Mouse (Mus musculus) embryonic facial prominence, embryonic 15.5 days (tissue): ENCODE measurements around the gene Ptprn2. TPM values are rescaled to one million over a fixed set of nuclear protein-coding genes. Genes with fewer than 3 reads are reported as not detected.

ENCODE experiments used
- ATAC-seq: fragments of 200-750 bp; cut with Nextera tagmentation; 2 replicates; pipeline ENCODE4 v1.8.0; 2017; ENCODE audit warnings: low read depth, moderate TSS enrichment; ENCODE audit not compliant: insufficient number of reproducible peaks, low FRiP score, low TSS enrichment
- H3K27ac ChIP-seq: fragments of 300-500 bp; sonication (generic); replicated peaks from 2 replicates; pipeline ENCODE4 v1.5.1; 2015; ENCODE audit warnings: mild to moderate bottlenecking, inconsistent platforms
- H3K27me3 ChIP-seq: fragments of 300-500 bp; sonication (generic); 2 replicates; pipeline ENCODE4 v1.6.1; 2015; ENCODE audit warnings: inconsistent platforms
- H3K36me3 ChIP-seq: fragments of 300-500 bp; sonication (generic); 2 replicates; pipeline ENCODE4 v1.6.1; 2015; ENCODE audit warnings: mild to moderate bottlenecking, inconsistent platforms
- H3K4me1 ChIP-seq: fragments of 300-500 bp; sonication (generic); 2 replicates; pipeline ENCODE4 v1.6.1; 2015; ENCODE audit warnings: inconsistent platforms
- H3K4me2 ChIP-seq: fragments of 300-500 bp; sonication (generic); replicated peaks from 2 replicates; pipeline ENCODE4 v1.6.1; 2015; ENCODE audit warnings: mild to moderate bottlenecking, inconsistent platforms
- H3K4me3 ChIP-seq: fragments of 300-500 bp; sonication (generic); replicated peaks from 2 replicates; pipeline ENCODE4 v1.5.1; 2015; ENCODE audit warnings: mild to moderate bottlenecking, inconsistent platforms
- H3K9ac ChIP-seq: fragments of 300-500 bp; sonication (generic); 2 replicates; pipeline ENCODE4 v1.6.1; 2015; ENCODE audit warnings: inconsistent platforms
- H3K9me3 ChIP-seq: fragments of 300-500 bp; sonication (generic); replicated peaks from 2 replicates; pipeline ENCODE4 v1.6.1; 2016; ENCODE audit warnings: inconsistent platforms
- WGBS: fragments of 180-500 bp; shearing (Covaris S2); methylation state at CpG from one replicate; pipeline ENCODE4 v1.1.7; 2015; 5-methylcytosine and 5-hydroxymethylcytosine counted together
- polyA plus RNA-seq: library from polyadenylated mRNA; unstranded; fragments of >200 nt; fragmentation: Nextera tagmentation; extraction: Ambion mirVana; gene quantifications from 2 replicates; pipeline ENCODE4 v1.2.1, GENCODE M21; 2015

Gene Ptprn2
- polyA plus RNA-seq, 1 experiment from 2014 or later: 0.12 TPM

DNA sequence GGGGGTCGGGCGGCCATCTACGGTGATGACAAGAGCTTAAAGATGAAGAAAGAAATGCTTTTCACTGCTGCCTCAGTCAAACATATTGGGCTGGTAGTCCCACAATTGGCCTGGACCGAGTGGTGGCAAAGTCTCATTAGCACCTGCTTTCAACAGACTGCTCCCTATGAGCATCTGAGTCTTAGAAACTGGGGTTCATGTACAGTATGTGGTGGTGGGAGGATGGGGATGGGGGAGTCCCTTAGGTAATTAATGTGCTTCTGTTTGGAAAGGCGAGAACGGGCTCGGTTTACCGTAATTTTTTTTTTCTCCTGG, 667.6 kb downstream of the Ptprn2 start:
- H3K27me3 ChIP-seq: peaks cover 85% of the 10 kb centered on the region
- H3K4me3 ChIP-seq: peak overlapping the region; percentile 54
- no peaks in the 10 kb centered on the region for H3K9me3 ChIP-seq
- peak overlapping the region; percentile 92 for H3K4me2 ChIP-seq
- under 1% methylated on average over 8 of the region's 8 CpGs for WGBS
- H3K27ac ChIP-seq: no peak overlapping the region
- no peak overlapping the region for H3K9ac ChIP-seq
- no peaks in the 10 kb centered on the region for H3K36me3 ChIP-seq
- peaks cover 36% of the 10 kb centered on the region for H3K4me1 ChIP-seq
- ATAC-seq: no peak; the same call in 1 of the 2 replicates

DNA sequence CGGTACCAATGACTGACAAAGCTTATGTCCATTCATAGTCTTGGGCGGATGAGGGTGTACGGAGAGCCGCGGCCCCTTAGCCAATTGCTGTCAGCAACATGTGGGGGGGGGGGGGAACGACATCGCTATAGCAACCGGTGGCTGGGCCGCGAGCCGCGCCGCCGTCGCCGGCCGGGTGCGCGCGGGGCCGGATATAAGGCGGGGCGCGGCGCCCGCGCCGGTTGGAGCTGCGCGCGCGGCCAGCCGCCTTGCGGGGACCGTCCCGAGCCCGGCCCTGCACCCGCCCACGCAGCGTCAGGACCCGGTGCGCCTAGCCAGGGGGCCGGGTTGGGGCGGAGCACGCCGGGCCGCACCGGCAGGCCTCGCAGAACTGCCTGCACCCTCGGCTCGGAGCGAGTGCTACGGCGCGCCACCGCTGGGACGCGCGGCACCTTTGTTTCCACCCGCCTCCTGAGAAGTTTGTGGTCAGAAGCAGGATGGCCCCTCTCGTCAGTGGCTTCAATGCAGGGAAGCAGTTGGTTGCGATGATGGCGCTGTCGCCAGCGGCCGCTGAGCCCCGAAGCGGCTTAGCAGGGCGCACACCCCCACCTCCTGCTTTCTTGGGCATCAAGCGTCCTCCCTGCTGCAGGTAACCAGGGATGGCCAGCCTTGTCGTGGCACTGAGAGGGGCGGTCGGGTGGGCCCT, 668.3 kb downstream of the Ptprn2 start:
- H3K27ac ChIP-seq: no peak overlapping the region
- under 1% methylated on average over 73 of the region's 73 CpGs for WGBS
- peaks cover 89% of the 10 kb centered on the region for H3K27me3 ChIP-seq
- H3K4me3 ChIP-seq: peak overlapping the region; percentile 54
- H3K9ac ChIP-seq: no peak overlapping the region
- peak; percentile 66 for ATAC-seq
- no peaks in the 10 kb centered on the region for H3K36me3 ChIP-seq
- H3K4me1 ChIP-seq: peaks cover 36% of the 10 kb centered on the region
- no peaks in the 10 kb centered on the region for H3K9me3 ChIP-seq
- H3K4me2 ChIP-seq: peak overlapping the region; percentile 92

DNA sequence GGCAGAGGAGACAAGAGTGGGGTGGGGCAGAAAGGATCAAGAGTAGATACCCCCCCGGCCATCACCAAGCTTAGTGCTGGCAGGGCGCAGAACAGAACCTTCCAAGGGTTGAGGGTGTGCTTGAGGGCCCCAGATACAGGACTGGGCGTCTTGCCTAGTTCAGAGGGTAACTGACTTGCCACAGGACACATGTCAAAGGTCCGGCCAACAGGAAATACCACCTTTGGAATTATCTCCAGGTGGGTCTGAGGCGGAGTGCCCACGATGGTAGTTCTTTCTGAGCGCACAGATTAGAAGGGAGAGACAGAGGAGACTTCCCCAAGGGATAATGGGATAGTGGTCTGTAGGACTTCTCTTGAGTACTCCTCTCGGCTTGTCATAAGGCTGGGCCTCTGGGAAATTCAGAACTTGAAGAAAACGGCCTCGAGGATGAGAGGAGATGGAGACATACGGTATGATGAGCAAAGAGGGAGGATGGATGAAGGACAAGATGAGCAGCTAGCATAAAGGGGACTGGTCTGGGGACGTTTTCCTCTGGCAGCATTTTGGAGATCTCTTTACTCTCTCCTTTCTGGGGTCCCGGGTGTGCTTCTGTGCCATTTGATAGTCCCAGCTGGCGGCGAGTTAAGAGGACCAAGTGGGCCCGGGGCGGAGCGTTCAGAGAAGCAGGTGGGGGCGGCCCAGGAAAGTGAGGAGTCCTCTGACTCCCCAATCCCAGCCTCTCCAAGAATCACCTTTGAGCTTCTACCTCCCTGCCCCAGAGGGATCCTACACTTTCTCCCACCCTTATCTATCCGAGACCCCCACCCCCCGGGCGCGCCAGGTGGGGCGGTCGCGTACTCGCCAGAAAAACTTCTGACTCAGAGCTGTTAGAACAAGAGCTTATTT, 669.1 kb downstream of the Ptprn2 start:
- Histone ChIP-seq H3K4me1 (peaks cover 37% of the 10 kb centered on the region), H3K4me3 (peak overlapping the region; percentile 54), H3K9ac (no peak overlapping the region), H3K9me3 (no peaks in the 10 kb centered on the region), H3K4me2 (peak overlapping the region; percentile 92), H3K27me3 (peaks cover 93% of the 10 kb centered on the region), H3K27ac (no peak overlapping the region), H3K36me3 (no peaks in the 10 kb centered on the region)
- WGBS: 2% methylated on average over 27 of the region's 27 CpGs
- no peak for ATAC-seq

DNA sequence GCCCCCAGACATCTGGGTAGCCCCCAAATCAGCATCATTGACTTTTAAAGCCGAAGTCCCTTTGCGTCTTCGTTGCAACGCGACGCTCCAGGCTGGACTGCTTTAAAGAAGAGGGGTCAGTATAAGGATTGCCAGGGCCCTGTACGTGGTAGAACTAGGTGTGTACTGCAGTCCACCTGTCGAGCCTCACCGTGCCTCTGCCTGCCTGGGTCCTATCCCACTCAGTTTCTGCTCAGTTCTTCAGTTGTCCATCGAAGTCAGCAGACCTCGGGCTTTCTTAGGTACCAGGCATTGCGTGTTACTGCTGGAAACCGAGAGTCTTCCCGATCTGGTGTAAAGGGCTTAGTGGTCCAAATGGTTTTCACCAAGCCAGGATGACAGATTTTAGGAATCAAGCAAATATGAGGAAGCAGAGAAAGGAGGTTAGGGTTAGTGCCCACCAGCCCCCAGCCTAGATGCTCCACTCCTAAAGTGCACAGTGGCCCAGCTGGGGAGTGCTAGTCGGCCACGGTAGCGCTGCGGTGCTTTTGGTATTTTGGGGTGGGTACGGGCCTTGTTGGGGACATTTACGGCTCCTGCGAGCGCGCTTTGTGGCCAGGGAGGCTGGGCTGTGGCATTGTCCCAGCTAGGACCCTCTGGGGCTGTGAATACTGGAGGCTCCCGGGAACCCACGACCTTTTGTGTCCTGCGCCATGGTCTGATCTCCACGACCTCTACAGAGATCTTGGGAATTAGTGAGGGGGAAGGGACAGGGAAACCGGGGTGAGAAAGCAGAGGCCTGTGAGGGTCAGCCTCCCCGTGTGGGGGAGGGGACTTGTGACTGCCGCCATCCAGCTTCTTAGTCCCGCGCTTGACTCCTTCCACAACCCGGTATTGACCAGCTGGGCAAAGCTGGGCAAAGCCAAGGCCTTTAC, 670.0 kb downstream of the Ptprn2 start:
- no peak overlapping the region for H3K9ac ChIP-seq
- H3K36me3 ChIP-seq: no peaks in the 10 kb centered on the region
- H3K9me3 ChIP-seq: no peaks in the 10 kb centered on the region
- H3K27me3 ChIP-seq: peaks cover 96% of the 10 kb centered on the region
- 5% methylated on average over 33 of the region's 33 CpGs for WGBS
- no peak overlapping the region for H3K4me2 ChIP-seq
- peak overlapping the region; percentile 54; the same call in 1 of the 2 replicates for H3K4me3 ChIP-seq
- ATAC-seq: no peak
- peaks cover 46% of the 10 kb centered on the region for H3K4me1 ChIP-seq
- H3K27ac ChIP-seq: no peak overlapping the region

DNA sequence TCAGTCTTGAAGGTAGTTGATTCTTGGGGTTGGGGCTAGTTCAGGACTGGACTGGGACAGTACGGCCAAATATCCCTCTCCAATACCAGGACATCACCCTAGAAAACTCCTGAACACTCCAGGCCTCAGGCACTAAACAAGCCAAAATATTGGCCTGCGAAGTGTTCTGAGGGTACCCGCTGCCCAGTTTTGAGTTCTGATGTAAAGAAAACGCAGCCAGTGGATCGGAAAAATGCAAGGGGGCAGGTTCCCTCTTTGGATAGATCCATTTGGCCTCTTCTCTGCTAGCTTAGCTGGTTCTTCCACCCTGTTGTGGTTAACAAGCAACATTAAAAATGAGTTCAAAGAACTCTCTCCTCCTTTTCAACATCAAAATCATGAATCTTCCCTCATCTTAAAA, 670.7 kb downstream of the Ptprn2 start:
- Histone ChIP-seq H3K4me2 (no peak overlapping the region), H3K27ac (no peak overlapping the region), H3K9me3 (no peaks in the 10 kb centered on the region), H3K36me3 (no peaks in the 10 kb centered on the region), H3K4me3 (no peak overlapping the region), H3K4me1 (peaks cover 45% of the 10 kb centered on the region), H3K27me3 (peaks cover 96% of the 10 kb centered on the region), H3K9ac (no peak overlapping the region)
- 39% methylated on average over 5 of the region's 5 CpGs for WGBS
- no peak for ATAC-seq

DNA sequence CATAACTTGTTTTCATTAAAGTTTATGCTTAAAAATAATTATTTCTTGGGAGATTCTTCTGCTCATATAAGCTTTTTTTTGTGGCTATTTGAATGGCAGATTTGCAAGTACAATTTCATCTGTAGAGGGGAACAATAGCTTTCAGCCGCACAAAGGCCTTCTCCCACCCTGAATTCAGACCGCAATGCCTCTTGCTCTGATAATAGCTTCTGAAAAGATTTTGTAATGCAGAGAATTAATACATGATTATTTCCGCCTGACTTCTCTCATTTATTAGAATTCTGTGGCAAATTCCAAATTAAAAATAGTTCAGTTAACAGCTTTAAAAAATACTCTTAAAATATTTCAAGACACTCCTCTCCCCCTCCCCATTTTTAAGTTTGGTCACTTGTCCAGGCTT, 671.3 kb downstream of the Ptprn2 start:
- Histone ChIP-seq H3K27ac (no peak overlapping the region), H3K36me3 (no peaks in the 10 kb centered on the region), H3K4me1 (peaks cover 44% of the 10 kb centered on the region), H3K4me2 (no peak overlapping the region), H3K27me3 (peaks cover 96% of the 10 kb centered on the region), H3K9me3 (no peaks in the 10 kb centered on the region), H3K4me3 (no peak overlapping the region), H3K9ac (no peak overlapping the region)
- ATAC-seq: no peak
- WGBS: 73% methylated on average over 3 of the region's 3 CpGs

DNA sequence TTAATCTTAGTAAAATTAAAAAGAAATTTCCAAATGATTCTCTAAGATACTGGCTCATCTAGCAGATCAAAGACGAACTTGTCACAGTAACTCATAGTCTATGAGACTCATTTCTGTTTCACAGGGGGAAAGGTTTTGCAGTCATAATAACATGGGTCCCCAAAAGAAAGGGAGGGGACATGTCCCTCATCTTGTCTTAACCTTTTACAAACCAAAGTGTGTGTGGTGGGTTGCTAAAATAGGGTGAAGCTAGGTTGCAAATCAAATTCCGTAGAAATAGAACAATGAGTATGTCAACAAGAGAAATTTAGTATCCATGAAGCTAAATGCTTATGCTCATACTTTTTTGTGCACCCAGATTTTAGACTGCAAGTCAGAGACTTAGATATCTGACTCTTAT, 671.7 kb downstream of the Ptprn2 start:
- Histone ChIP-seq H3K36me3 (no peaks in the 10 kb centered on the region), H3K4me3 (no peak overlapping the region), H3K9ac (no peak overlapping the region), H3K4me2 (no peak overlapping the region), H3K9me3 (no peaks in the 10 kb centered on the region), H3K27ac (no peak overlapping the region), H3K4me1 (peaks cover 43% of the 10 kb centered on the region), H3K27me3 (peaks cover 95% of the 10 kb centered on the region)
- ATAC-seq: no peak
- 68% methylated on average over 2 of the region's 2 CpGs for WGBS

DNA sequence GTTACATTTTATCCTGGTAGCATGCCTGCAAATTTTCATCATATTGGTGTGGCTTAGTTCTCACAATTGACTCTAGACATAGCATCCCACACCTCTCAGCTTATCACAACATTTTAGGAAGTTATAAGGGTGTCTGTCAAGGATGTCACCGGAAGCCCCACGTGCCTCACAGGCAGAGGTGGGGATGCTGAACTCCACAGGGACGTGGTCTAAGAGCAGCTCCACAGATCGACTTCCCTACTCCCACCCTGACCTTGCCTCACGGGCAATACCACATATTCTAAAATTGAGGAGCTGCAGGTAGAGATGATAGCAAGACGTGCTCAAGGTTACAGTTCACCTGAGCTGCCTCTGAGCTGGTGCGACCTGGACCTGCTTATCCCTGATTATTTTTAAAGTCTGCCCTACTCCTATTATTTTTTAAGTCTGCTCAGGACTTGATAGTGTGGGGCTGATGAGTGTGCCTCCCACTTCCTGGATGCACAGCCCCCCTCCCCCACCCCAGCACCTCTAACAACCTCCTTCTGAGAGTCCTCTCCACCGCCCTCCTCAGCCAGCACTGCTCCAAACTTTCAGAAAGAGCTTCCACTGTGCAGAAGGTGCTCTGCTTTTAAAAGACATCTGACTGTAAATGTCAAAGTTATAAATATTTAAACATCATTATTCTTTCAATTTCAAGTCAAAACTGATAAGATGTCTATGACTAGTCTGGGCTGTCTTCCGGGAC, 672.3 kb downstream of the Ptprn2 start:
- Histone ChIP-seq H3K27ac (no peak overlapping the region), H3K27me3 (peaks cover 93% of the 10 kb centered on the region), H3K9ac (no peak overlapping the region), H3K9me3 (no peaks in the 10 kb centered on the region), H3K4me2 (no peak overlapping the region), H3K4me1 (peaks cover 38% of the 10 kb centered on the region), H3K36me3 (no peaks in the 10 kb centered on the region), H3K4me3 (no peak overlapping the region)
- no peak for ATAC-seq
- WGBS: 25% methylated on average over 9 of the region's 9 CpGs

DNA sequence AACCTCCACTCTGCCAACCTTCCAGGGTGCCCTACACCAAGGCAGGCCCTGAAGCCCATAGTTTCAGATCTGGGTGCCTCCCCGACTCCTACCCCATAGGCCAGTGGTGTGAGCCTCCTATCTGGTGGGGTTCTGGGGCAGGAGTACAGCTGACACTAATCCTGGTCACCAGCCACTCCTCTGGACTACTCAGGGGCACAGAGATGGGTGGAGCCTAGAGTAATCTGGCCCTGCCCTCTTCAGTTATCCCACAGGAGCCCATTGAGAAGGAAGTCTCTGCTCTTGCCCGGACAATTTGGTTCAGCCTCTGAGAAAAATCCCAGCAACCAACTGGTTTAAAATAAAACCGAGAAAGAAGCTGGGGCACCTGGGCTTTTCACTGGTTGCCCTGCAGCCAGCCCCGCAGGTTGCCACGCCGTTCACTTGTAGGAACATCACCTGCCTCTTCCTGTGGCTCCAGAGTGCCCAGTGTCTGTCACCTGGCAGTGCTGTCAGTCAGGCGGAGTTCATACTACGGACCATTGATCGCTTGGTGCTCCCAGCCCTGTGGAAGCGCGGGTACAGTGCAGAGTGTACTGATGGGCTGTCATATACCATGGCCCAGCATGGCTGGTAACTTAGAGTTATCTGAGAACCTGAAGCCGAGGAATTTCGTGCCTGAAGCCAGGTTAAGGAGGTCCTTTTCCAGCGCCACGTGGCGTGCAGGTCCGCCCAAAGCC, 673.6 kb downstream of the Ptprn2 start:
- H3K4me3 ChIP-seq: no peak overlapping the region
- peaks cover 81% of the 10 kb centered on the region for H3K27me3 ChIP-seq
- H3K4me1 ChIP-seq: peaks cover 25% of the 10 kb centered on the region
- no peak overlapping the region for H3K4me2 ChIP-seq
- no peaks in the 10 kb centered on the region for H3K9me3 ChIP-seq
- H3K9ac ChIP-seq: no peak overlapping the region
- no peaks in the 10 kb centered on the region for H3K36me3 ChIP-seq
- no peak for ATAC-seq
- 15% methylated on average over 17 of the region's 17 CpGs for whole genome bisulfite sequencing
- H3K27ac ChIP-seq: no peak overlapping the region

DNA sequence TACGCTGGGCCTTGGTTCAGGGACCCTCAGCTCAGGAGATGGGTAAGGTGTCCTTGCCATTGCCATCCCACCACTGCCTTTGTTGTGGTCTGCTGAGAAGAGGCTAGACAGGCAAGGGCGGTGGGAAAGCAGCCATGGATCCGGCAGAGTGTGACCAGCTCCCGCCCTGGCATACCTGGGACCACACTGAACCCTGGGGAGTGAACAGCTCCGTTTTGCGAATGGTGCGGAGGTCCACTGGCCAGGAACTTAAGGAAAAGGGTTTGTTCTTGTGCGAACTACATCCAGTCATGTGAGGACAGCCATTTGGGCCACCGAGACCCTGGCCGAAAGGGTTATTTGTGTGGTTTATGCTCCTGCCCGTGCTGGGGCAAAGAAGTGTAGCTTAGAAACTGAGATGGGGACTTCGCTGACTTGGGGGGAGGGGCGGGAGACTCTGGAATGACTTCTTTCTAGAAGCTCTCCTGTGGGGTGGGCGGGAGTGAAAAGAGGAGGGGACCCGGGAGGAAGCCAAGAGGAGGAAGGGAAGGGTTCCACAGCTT, 674.2 kb downstream of the Ptprn2 start:
- H3K27me3 ChIP-seq: peaks cover 75% of the 10 kb centered on the region
- ATAC-seq: no peak
- 11% methylated on average over 15 of the region's 15 CpGs for WGBS

More for the DNA sequence above, 674.2 kb downstream of the Ptprn2 start:
- Histone ChIP-seq H3K9ac (no peak overlapping the region), H3K4me2 (peak overlapping the region; percentile 42), H3K4me1 (peaks cover 19% of the 10 kb centered on the region), H3K27ac (no peak overlapping the region), H3K9me3 (no peaks in the 10 kb centered on the region), H3K36me3 (no peaks in the 10 kb centered on the region), H3K4me3 (peak overlapping the region; percentile 25)
